Mouse (Mus musculus) hindbrain, embryonic 13.5 days (tissue): Measurements from ENCODE around the gene Exoc3l4. TPM values are rescaled to one million over a fixed set of nuclear protein-coding genes. Genes with fewer than 3 reads are reported as not detected.

Experiments
- ATAC-seq: fragments of 200-750 bp; cut with Nextera tagmentation; 2 replicates; pipeline ENCODE4 v1.8.0; 2017; ENCODE audit warnings: moderate TSS enrichment; ENCODE audit not compliant: low FRiP score
- H3K27ac ChIP-seq: fragments of 300-500 bp; sonication (generic); 2 replicates; pipeline ENCODE4 v1.5.1; 2015; ENCODE audit warnings: inconsistent platforms, mild to moderate bottlenecking, moderate library complexity
- H3K27me3 ChIP-seq: fragments of 300-500 bp; sonication (generic); 2 replicates; pipeline ENCODE4 v1.6.1; 2015; ENCODE audit warnings: mild to moderate bottlenecking, inconsistent platforms
- H3K36me3 ChIP-seq: fragments of 300-500 bp; sonication (generic); 2 replicates; pipeline ENCODE4 v1.6.1; 2015; ENCODE audit warnings: mild to moderate bottlenecking, inconsistent platforms
- H3K4me1 ChIP-seq: fragments of 300-500 bp; sonication (generic); replicated peaks from 2 replicates; pipeline ENCODE4 v1.6.1; 2015; ENCODE audit warnings: inconsistent platforms
- H3K4me2 ChIP-seq: fragments of 300-500 bp; sonication (generic); 2 replicates; pipeline ENCODE4 v1.6.1; 2015; ENCODE audit warnings: inconsistent platforms, mild to moderate bottlenecking, moderate library complexity
- H3K4me3 ChIP-seq: fragments of 300-500 bp; sonication (generic); 2 replicates; pipeline ENCODE4 v1.5.1; 2015; ENCODE audit warnings: mild to moderate bottlenecking, inconsistent platforms
- H3K9ac ChIP-seq: fragments of 300-500 bp; sonication (generic); 2 replicates; pipeline ENCODE4 v1.6.1; 2015; ENCODE audit warnings: mild to moderate bottlenecking, inconsistent platforms
- H3K9me3 ChIP-seq: fragments of 300-500 bp; sonication (generic); 2 replicates; pipeline ENCODE4 v1.6.1; 2016; ENCODE audit warnings: inconsistent platforms
- WGBS: fragments of 180-500 bp; shearing (Covaris S2); methylation state at CpG from one replicate; pipeline ENCODE4 v1.1.7; 2015; 5-methylcytosine and 5-hydroxymethylcytosine counted together
- polyA plus RNA-seq: library from polyadenylated mRNA; unstranded; fragments of >200 nt; fragmentation: Nextera tagmentation; extraction: Ambion mirVana; gene quantifications from 2 replicates; pipeline ENCODE4 v1.2.1, GENCODE M21; 2015

The Exoc3l4 gene
- polyA plus RNA-seq, 1 experiment from 2014 or later: 2.1 TPM

GRCm38 (mm10) chr12:111413300-111413699 is 3.5 kb upstream of the Exoc3l4 start:
- H3K4me3 ChIP-seq: peak overlapping the region; percentile 34
- peak overlapping the region; percentile 53 for H3K4me2 ChIP-seq
- H3K9me3 ChIP-seq: no peaks in the 10 kb centered on the region
- WGBS: 2% methylated on average over 21 of the region's 21 CpGs
- ATAC-seq: peak; percentile 76
- H3K27me3 ChIP-seq: peaks cover 42% of the 10 kb centered on the region
- peaks cover 36% of the 10 kb centered on the region for H3K4me1 ChIP-seq
- peak overlapping the region; percentile 67 for H3K9ac ChIP-seq
- no peaks in the 10 kb centered on the region for H3K36me3 ChIP-seq
- H3K27ac ChIP-seq: 0 out of 2 replicates have a peak overlapping the region, but pooled peaks have one; percentile 48

GRCm38 (mm10) chr12:111419918-111420317 is 3.1 kb downstream of the Exoc3l4 start:
- whole genome bisulfite sequencing: 81% methylated on average over 5 of the region's 5 CpGs
- no peaks in the 10 kb centered on the region for H3K9me3 ChIP-seq
- no peak overlapping the region for H3K4me2 ChIP-seq
- H3K36me3 ChIP-seq: no peaks in the 10 kb centered on the region
- H3K27ac ChIP-seq: no peak overlapping the region
- H3K4me1 ChIP-seq: peaks cover 24% of the 10 kb centered on the region
- no peak overlapping the region for H3K9ac ChIP-seq
- ATAC-seq: no peak
- H3K27me3 ChIP-seq: peaks cover 83% of the 10 kb centered on the region
- H3K4me3 ChIP-seq: no peak overlapping the region

- Histone ChIP-seq H3K9ac (no peak overlapping the region), H3K4me3 (no peak overlapping the region), H3K27me3 (peaks cover 93% of the 10 kb centered on the region), H3K4me2 (no peak overlapping the region), H3K4me1 (peaks cover 31% of the 10 kb centered on the region), H3K9me3 (no peaks in the 10 kb centered on the region), H3K36me3 (no peaks in the 10 kb centered on the region), H3K27ac (no peak overlapping the region)
- ATAC-seq: no peak
- 58% methylated on average over 7 of the region's 7 CpGs for WGBS
These were observed 4.3 kb downstream of the Exoc3l4 start for GRCm38 (mm10) chr12:111420946-111421709.

GRCm38 (mm10) chr12:111422852-111423251 is 6.0 kb downstream of the Exoc3l4 start:
- ATAC-seq: no peak
- Histone ChIP-seq H3K4me1 (peaks cover 24% of the 10 kb centered on the region), H3K9me3 (no peaks in the 10 kb centered on the region), H3K4me3 (0 out of 2 replicates have a peak overlapping the region, but pooled peaks have one; percentile 35), H3K4me2 (no peak overlapping the region), H3K9ac (no peak overlapping the region), H3K27ac (no peak overlapping the region), H3K27me3 (peaks cover 99% of the 10 kb centered on the region), H3K36me3 (no peaks in the 10 kb centered on the region)
- 46% methylated on average over 5 of the region's 5 CpGs for WGBS

- peaks cover 100% of the 10 kb centered on the region for H3K27me3 ChIP-seq
- H3K4me1 ChIP-seq: peaks cover 32% of the 10 kb centered on the region
- peak overlapping the region; percentile 58 for H3K4me2 ChIP-seq
- WGBS: 2% methylated on average over 43 of the region's 43 CpGs
- H3K9ac ChIP-seq: peak overlapping the region; percentile 53; the same call in 1 of the 2 replicates
- peak overlapping the region; percentile 35 for H3K4me3 ChIP-seq
- H3K36me3 ChIP-seq: no peaks in the 10 kb centered on the region
- no peak overlapping the region for H3K27ac ChIP-seq
- no peaks in the 10 kb centered on the region for H3K9me3 ChIP-seq
- no peak for ATAC-seq
These were observed 6.8 kb downstream of the Exoc3l4 start for GRCm38 (mm10) chr12:111423570-111424129.

GRCm38 (mm10) chr12:111424547-111424946 is 7.7 kb downstream of the Exoc3l4 start:
- Histone ChIP-seq H3K4me1 (peaks cover 41% of the 10 kb centered on the region), H3K4me3 (no peak overlapping the region), H3K36me3 (no peaks in the 10 kb centered on the region), H3K4me2 (no peak overlapping the region), H3K9ac (no peak overlapping the region), H3K27ac (no peak overlapping the region), H3K9me3 (no peaks in the 10 kb centered on the region), H3K27me3 (peaks cover 100% of the 10 kb centered on the region)
- ATAC-seq: no peak
- 20% methylated on average over 9 of the region's 9 CpGs for WGBS

GRCm38 (mm10) chr12:111425258-111425657 is 8.4 kb downstream of the Exoc3l4 start:
- WGBS: 4% methylated on average over 15 of the region's 15 CpGs
- no peak overlapping the region for H3K4me2 ChIP-seq
- no peak overlapping the region for H3K9ac ChIP-seq
- no peak overlapping the region for H3K27ac ChIP-seq
- H3K9me3 ChIP-seq: no peaks in the 10 kb centered on the region
- ATAC-seq: no peak
- peak overlapping the region; percentile 12; the same call in 1 of the 2 replicates for H3K4me3 ChIP-seq
- H3K4me1 ChIP-seq: peaks cover 48% of the 10 kb centered on the region
- H3K36me3 ChIP-seq: no peaks in the 10 kb centered on the region
- H3K27me3 ChIP-seq: peaks cover 100% of the 10 kb centered on the region

GRCm38 (mm10) chr12:111425789-111426460 is 9.1 kb downstream of the Exoc3l4 start:
- Histone ChIP-seq H3K9ac (no peak overlapping the region), H3K4me2 (no peak overlapping the region), H3K4me3 (no peak overlapping the region), H3K36me3 (no peaks in the 10 kb centered on the region), H3K4me1 (peaks cover 54% of the 10 kb centered on the region), H3K27me3 (peaks cover 100% of the 10 kb centered on the region), H3K9me3 (no peaks in the 10 kb centered on the region), H3K27ac (no peak overlapping the region)
- peak; percentile 46 for ATAC-seq
- 17% methylated on average over 29 of the region's 29 CpGs for WGBS

GRCm38 (mm10) chr12:111427438-111428113 is 10.8 kb downstream of the Exoc3l4 start:
- Histone ChIP-seq H3K9ac (no peak overlapping the region), H3K9me3 (no peaks in the 10 kb centered on the region), H3K27me3 (peaks cover 100% of the 10 kb centered on the region), H3K4me3 (no peak overlapping the region), H3K4me2 (no peak overlapping the region), H3K4me1 (peaks cover 54% of the 10 kb centered on the region), H3K36me3 (no peaks in the 10 kb centered on the region), H3K27ac (no peak overlapping the region)
- no peak for ATAC-seq
- WGBS: 40% methylated on average over 12 of the region's 12 CpGs

- 13% methylated on average over 8 of the region's 8 CpGs for WGBS
- no peak overlapping the region for H3K27ac ChIP-seq
- no peak overlapping the region for H3K4me3 ChIP-seq
- peaks cover 99% of the 10 kb centered on the region for H3K27me3 ChIP-seq
- H3K4me2 ChIP-seq: peak overlapping the region; percentile 67; the same call in 1 of the 2 replicates
- no peaks in the 10 kb centered on the region for H3K9me3 ChIP-seq
- ATAC-seq: no peak
- H3K4me1 ChIP-seq: peaks cover 50% of the 10 kb centered on the region
- no peak overlapping the region for H3K9ac ChIP-seq
- no peaks in the 10 kb centered on the region for H3K36me3 ChIP-seq
These were observed 11.5 kb downstream of the Exoc3l4 start for GRCm38 (mm10) chr12:111428364-111428763.

GRCm38 (mm10) chr12:111428961-111429911 is 12.4 kb downstream of the Exoc3l4 start:
- Histone ChIP-seq H3K4me1 (peaks cover 49% of the 10 kb centered on the region), H3K9me3 (no peaks in the 10 kb centered on the region), H3K9ac (peak overlapping the region; percentile 73), H3K27ac (0 out of 2 replicates have a peak overlapping the region, but pooled peaks have one; percentile 48), H3K4me2 (peak overlapping the region; percentile 67), H3K27me3 (peaks cover 91% of the 10 kb centered on the region), H3K4me3 (peak overlapping the region; percentile 43), H3K36me3 (no peaks in the 10 kb centered on the region)
- no peak for ATAC-seq
- WGBS: under 1% methylated on average over 36 of the region's 40 CpGs
